Mouse (Mus musculus): ENCODE data around the gene Lat2.

Gene Lat2

DNA sequence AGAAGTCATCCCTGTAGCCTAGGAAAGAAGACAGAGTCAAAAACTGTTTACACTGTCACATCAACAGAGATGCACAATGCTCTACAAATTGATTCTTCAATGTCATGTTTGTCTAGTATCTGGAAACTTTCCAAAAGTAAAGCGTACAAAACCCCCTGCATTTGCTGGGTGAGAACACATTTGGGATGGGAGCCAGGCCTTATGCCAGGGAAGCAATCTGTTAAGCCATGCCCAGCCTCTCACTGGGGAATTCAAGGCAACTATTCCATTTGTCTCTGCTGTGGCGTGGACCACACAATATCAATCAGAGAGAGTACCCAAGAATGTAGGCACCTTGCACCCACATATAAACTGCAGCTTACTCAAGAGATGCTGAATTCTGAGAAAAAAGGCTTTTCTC, 7.2 kb upstream of the Lat2 start:
- ChIA-PET CTCF (interaction anchor here in 2 of 4 experiments (0.6 to 1.2 kb wide), 2 partner anchors 14 to 40 kb away, joined by 4 to 10 read pairs; no protein-coding TSS in a partner anchor), POLR2A (interaction anchor here in 2 of 4 experiments (0.7 to 11.7 kb wide), 5 partner anchors 8 to 253 kb away, joined by 3 to 174 read pairs (median 5); no protein-coding TSS in a partner anchor)

DNA sequence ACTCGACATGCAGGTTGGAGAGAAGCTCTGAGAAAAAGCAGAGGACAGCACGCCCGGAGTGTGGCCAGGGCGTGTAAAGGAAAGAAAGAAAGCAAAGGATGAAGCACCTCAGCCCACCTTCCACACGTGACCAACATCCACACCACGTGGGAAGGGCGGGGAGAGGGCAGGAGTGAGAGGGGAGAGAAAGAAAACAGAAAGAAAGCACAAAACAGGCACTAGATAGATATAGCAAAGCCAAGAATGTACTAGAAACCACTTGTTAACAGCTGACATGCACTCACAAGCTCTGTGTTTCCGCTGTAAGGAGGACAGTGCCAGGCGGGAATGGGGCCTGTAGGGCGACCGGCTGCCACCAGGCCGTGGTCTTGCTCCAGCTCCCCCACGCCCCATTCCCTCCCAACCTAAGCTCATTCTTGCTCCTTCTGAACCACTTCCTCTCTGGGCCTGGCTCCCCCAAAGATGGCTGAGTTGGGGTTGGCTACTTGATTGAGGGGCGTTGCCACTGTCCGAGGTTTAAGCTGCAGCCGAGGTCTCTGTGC, 6.3 kb upstream of the Lat2 start:
- CTCF ChIA-PET: interaction anchor here in 3 of 4 experiments (0.5 to 1.9 kb wide), 15 partner anchors 10 to 556 kb away, joined by 3 to 6 read pairs (median 3); partner anchors contain the start of gene Vps37d (in 1 of the 3)
- POLR2A ChIA-PET: interaction anchor here (0.6 to 11.7 kb wide), 24 partner anchors 9 to 444 kb away, joined by 3 to 174 read pairs (median 4); partner anchors contain the start of genes Eif4h (in 2 of the 4) and Limk1 (in 1 of the 4)

DNA sequence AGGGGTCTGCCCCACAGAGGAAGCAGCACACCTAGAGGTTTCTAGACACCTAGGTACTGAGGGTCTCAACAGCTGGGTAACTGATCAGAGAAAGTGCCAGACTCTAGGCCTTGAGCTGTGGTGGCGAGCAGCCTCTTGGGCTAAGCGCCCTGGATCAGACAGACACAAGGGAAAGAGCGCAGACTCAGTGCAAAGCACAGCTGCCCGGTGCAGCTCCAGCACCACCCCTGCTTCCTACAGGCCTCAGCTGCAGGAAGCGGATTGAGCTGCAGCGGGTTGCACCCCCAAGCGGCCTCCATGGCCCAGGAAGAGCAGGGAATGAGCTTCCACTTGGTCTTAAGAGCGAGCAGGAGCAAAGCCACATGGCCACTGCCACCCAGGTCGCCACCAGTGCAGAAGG, 5.6 kb upstream of the Lat2 start:
- ChIA-PET POLR2A (interaction anchor here in 3 of 4 experiments (0.7 to 11.7 kb wide), 25 partner anchors 9 to 247 kb away, joined by 3 to 174 read pairs (median 4); partner anchors contain the start of genes Eif4h (in 2 of the 3) and Limk1 (in 1 of the 3)), CTCF (interaction anchor here in 3 of 4 experiments (0.6 to 1.9 kb wide), 10 partner anchors 11 to 556 kb away, joined by 3 to 6 read pairs (median 4); partner anchors contain the start of gene Vps37d (in 1 of the 3))

DNA sequence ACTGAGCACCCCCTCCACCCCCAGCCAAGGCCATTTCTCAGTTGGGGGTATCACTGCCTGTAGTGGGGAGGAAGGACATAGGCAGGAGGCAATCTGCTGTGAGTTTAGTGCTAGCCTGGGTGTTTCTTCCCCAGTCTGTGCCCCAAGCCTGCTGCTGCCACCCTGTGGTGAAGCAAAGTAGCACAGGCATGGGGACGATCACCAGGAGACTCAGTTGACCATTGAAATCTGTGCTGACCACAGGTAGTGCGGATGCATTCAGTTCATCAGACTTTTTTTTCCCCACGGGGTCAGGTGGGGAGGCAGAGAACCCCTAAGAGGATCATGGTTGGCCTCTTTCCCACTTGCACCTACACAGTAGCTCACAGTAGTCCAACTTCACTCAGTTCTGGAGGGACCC, 2.2 kb upstream of the Lat2 start:
- POLR2A ChIA-PET: interaction anchor here (0.6 to 11.7 kb wide), 19 partner anchors 9 to 528 kb away, joined by 3 to 174 read pairs (median 4); partner anchors contain the start of genes Eif4h (in 1 of the 4), Limk1 (in 1 of the 4) and Syna (in 1 of the 4)
- CTCF ChIA-PET: interaction anchor here (0.6 to 3.5 kb wide), 36 partner anchors 8 to 1238 kb away, joined by 3 to 16 read pairs (median 4); no protein-coding TSS in a partner anchor

DNA sequence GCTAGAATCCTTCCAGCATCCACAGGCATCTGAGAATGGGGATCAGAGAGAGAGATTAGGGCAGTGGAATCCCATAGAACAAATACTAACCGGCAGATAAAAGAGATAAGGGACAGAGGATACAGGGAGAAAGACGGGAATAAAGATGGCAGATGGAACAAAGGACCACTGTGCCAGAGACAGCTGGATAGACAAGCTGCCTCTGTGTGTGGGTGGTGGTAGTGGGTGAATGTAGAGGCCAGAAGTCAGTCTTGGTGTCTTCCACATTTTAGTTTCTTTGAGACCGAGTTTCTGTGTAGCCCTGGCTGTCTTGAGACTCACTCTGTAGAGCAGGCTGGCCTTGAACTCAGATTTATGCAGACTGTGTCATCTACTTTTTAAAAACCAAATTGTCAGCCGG, 955 bp upstream of the Lat2 start:
- ChIA-PET POLR2A (interaction anchor here in 2 of 4 experiments (0.7 to 11.7 kb wide), 11 partner anchors 8 to 362 kb away, joined by 3 to 174 read pairs (median 4); partner anchors contain the start of genes Eif4h (in 1 of the 2) and Limk1 (in 1 of the 2)), CTCF (interaction anchor here in 2 of 4 experiments (0.9 to 3.5 kb wide), 6 partner anchors 10 to 127 kb away, joined by 3 to 16 read pairs (median 4); no protein-coding TSS in a partner anchor)

DNA sequence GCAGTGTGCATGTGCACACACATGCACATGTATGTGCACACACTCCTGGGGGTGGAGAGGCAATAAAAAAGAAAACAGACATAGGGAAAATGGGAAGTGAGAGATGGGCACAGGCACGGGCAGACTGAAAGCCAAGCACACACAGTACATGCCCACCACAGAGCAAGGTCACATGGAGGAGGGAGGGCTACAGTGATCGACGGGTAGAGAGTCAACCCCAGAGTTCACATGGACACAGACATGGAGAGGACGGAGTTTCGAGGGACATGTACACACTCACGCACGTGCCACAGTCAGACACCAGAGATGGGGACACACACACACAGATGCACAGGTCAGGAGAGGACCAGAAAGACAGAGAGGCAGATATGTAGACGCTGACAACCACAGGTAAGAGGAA, 555 bp upstream of the Lat2 start:
- CTCF ChIA-PET: interaction anchor here in 2 of 4 experiments (0.6 to 3.5 kb wide), 6 partner anchors 32 to 126 kb away, joined by 3 to 16 read pairs (median 4); no protein-coding TSS in a partner anchor
- POLR2A ChIA-PET: interaction anchor here in 2 of 4 experiments (0.7 to 11.7 kb wide), 7 partner anchors 8 to 327 kb away, joined by 3 to 174 read pairs (median 4); partner anchors contain the start of gene Eif4h (in 1 of the 2)

DNA sequence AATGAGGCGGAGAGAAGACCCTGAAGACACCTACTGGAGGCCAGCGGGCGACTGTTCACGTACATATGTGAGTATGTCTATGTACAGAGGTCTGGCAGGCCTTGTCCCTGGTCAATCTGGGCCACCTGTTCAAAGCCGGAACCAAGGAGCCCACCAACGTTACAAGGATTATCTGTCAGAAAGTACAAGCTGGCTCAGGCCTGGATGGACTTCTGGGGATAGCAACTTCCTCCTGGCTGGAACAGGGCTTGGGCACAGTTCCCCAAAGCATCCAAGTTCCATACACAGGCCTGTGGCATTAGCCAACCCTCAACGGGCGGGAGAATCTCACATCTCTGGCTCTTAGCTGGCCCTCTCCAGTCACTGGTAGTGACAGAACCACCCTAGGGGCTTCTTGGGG, 529 bp downstream of the Lat2 start:
- ChIA-PET CTCF (interaction anchor here in 2 of 4 experiments (0.6 to 1.5 kb wide), 5 partner anchors 9 to 125 kb away, joined by 3 to 5 read pairs (median 4); no protein-coding TSS in a partner anchor), POLR2A (interaction anchor here in 2 of 4 experiments (0.5 to 11.7 kb wide), 7 partner anchors 9 to 331 kb away, joined by 3 to 174 read pairs (median 3); no protein-coding TSS in a partner anchor)

DNA sequence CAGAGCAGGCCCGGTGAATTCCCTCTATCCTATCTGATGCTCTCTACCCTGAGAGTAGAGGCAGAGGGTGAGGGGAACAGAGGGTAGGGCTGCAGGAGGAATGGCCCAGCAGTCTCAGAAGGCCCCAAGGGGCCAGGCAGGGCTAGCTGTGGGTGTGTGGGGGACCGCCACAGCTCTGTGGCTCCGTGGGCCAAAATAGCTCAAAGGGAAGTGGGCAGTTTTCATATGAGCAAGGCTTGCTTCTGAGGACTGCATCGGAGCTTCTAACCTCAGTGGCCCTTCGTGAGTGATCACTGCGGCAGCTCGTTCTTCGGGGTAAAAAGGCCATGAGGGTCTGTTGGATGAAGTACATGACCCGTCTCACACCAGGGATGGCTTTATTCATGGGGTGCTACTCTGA, 1.1 kb downstream of the Lat2 start:
- POLR2A ChIA-PET: interaction anchor here in 2 of 4 experiments (0.5 to 11.7 kb wide), 7 partner anchors 9 to 386 kb away, joined by 3 to 174 read pairs (median 3); no protein-coding TSS in a partner anchor
- CTCF ChIA-PET: interaction anchor here in 1 of 4 experiments (0.8 to 1.5 kb wide), 2 partner anchors 10 to 124 kb away, joined by 3 to 4 read pairs; no protein-coding TSS in a partner anchor

DNA sequence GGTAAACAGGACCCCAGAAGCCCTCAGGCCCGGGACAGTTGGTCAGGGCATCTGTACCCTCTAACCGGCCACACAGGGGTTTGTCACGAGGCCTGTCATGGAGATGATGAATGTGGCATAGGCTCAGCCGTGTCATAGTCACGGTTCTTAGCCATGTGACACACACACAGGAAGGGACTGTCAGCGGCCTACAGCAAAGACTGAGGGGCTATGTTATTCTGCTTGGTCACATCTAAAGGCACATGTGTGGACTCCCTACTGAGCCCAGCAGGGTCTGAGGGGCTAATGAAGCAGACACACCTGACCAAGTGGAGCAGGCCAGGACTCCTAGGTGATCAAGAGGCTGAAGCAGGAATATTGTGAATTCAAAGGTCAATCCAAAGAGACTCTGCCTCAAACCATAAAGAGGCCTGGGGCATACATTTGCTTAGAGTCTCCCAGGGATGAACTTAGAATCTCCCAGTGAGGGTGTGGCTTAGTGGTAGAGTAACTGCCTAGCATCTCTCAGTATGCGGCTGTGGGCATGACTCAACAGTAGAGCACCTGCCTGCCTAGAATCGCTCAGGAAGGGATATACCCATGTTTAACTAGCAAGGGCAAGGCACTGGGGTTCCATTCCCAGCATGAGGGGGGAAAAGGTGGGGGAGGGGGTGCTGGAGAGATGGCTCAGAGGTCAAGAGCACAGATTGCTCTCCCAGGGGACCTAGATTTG, 2.9 kb downstream of the Lat2 start:
- CTCF ChIA-PET: no interaction called here

DNA sequence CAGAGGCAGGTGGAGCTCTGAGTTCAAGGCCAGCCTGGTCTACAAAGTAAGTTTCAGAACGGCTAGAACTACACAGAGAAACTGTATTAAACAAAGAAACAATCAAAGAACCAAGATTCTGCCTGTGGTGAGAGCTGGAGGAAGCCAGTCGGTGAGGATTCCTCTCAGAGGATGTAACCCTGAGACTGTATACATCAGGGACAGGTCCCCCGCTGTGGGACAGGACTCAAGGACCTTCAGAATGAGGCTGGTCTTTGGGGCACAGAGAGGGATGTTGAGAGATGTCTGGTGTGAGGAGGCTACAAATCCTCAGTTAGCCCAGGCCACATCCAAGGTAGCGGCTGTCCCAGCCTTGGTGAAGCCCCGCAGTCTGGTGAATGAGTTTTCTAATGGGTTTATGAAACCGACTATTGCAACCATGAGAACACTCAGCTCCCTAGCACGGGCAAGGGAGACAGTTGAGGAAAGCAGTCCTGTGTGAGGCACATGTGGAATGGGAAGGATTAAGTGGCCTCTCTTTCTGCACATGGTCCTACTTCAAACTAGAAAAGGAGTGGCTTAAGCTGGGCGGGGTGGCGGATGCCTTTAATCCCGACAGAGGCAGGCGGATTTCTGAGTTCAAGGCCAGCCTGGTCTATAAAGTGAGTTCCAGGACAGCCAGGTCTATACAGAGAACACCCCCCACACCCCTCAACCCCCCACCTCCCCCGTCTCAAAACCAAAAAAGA, 4.7 kb downstream of the Lat2 start:
- POLR2A ChIA-PET: interaction anchor here (0.6 to 2.5 kb wide), 7 partner anchors 17 to 225 kb away, joined by 3 to 7 read pairs (median 3); partner anchors contain the start of gene Limk1 (in 1 of the 4)

More for the DNA sequence above, 2.9 kb downstream of the Lat2 start:
- POLR2A ChIA-PET: no interaction called here

DNA sequence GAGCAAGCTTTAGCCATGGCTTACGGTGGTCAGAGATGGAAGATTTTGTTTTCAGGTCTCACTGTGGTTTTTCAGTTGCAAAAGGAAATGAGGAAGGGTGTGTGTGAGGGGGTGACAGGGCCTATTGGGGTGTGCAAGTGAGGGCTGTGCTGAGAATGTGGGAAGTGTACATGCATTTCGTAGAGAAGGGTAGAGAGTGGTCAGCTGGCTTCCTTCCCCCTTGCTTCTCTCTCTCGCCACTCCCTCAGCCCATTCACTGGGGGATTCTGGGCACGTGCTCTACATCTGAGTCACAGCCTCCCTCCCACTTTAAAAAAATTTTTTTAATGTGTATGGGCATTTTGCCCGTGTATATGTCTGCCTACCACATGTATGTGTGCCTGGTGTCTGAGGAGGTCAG, 7.7 kb downstream of the Lat2 start:
- ChIA-PET POLR2A (interaction anchor here in 2 of 4 experiments (1.0 to 2.3 kb wide), 10 partner anchors 9 to 65 kb away, joined by 3 to 8 read pairs (median 5); no protein-coding TSS in a partner anchor), CTCF (interaction anchor here in 2 of 4 experiments (0.7 to 3.2 kb wide), 10 partner anchors 10 to 233 kb away, joined by 3 to 16 read pairs (median 4); no protein-coding TSS in a partner anchor)

More for the DNA sequence above, 4.7 kb downstream of the Lat2 start:
- CTCF ChIA-PET: interaction anchor here in 3 of 4 experiments (0.7 to 1.2 kb wide), 5 partner anchors 15 to 119 kb away, joined by 3 to 4 read pairs (median 4); no protein-coding TSS in a partner anchor

DNA sequence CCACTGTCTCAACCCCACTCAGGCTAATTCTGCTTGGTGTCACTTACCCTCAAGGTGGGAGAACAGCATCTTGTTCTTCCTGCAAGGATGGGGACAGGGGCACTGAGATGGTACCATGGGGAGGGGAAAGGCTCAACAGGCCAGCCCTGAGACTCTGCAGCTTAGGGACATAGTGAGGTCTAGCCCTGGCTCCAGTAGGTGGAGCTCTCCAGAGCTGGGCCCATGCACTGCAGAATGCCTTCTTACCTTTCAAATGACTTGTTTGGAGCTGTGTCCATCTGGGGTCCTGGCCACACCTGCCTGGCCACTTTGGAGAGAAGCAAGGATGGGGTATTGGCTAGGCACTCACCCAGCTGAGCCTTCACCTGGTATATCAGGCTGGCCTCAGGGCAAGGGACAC, 8.5 kb downstream of the Lat2 start:
- CTCF ChIA-PET: interaction anchor here (0.5 to 3.2 kb wide), 27 partner anchors 9 to 232 kb away, joined by 3 to 19 read pairs (median 4); no protein-coding TSS in a partner anchor
- POLR2A ChIA-PET: interaction anchor here in 2 of 4 experiments (0.5 to 1.7 kb wide), 11 partner anchors 9 to 380 kb away, joined by 3 to 7 read pairs (median 4); partner anchors contain the start of gene Cldn3 (in 1 of the 2)

DNA sequence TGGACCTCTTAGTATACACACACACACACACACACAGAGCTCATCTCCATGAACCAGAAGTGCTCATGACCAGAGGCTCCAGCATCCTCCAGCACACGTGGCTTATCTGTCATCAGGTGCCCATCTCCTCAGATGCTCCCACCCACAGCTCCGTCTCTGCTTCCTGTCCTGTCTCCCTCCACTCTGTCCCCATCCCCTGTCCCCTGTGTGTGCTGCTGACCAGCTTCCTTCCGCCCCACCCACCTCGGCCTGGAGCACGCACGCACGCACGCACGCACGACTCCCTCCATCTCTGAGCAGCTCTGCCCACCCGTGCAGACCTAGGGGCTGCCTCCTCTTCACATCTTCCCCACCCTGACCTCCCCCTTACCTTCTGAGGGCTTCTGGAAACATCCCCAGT, 10.4 kb downstream of the Lat2 start:
- ChIA-PET POLR2A (interaction anchor here in 3 of 4 experiments (0.6 to 1.8 kb wide), 9 partner anchors 9 to 97 kb away, joined by 3 to 4 read pairs (median 3); partner anchors contain the start of gene Lat2 (in 1 of the 3)), CTCF (interaction anchor here in 3 of 4 experiments (0.5 to 1.8 kb wide), 7 partner anchors 9 to 599 kb away, joined by 3 to 8 read pairs (median 3); no protein-coding TSS in a partner anchor)

DNA sequence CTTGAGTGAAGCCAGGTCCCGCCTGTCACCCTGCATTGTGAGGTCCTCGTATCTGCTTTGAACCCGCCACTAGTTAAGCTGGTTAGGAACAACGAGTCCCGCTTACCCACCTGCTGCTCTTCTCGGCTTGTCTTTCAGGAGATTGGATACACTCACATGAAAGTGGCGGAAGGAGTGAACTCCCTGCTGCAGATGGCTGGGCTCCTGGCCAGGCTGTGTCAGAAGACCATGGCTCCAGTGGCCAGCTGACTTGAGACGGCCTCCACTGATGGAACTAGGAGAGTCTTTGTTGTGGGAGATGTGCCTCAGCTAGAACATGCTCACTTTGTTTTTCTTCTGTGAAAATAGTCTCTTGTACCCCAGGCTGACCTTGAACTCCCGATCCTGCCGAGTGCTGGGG, 17.1 kb downstream of the Lat2 start:
- ChIA-PET CTCF (interaction anchor here (0.6 to 2.4 kb wide), 12 partner anchors 8 to 276 kb away, joined by 3 to 7 read pairs (median 4); no protein-coding TSS in a partner anchor), POLR2A (interaction anchor here in 2 of 4 experiments (0.6 to 2.0 kb wide), 11 partner anchors 9 to 78 kb away, joined by 3 to 7 read pairs (median 3); no protein-coding TSS in a partner anchor)

DNA sequence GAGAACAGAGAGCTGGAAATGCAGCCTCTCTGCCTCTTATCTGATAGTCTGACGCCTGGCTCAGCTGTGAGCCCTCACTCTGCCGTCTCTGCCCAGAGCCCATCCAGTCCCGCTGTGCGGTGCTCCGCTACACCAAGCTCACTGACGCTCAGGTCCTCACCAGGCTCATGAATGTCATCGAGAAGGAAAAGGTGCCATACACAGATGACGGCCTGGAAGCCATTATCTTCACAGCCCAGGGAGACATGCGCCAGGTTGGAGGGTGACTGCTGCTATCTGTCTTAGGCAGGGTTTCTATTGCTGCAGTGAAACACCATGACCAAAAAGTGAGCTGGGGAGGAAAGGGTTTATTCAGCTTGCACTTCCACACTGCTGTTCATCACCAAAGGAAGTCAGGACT, 21.7 kb downstream of the Lat2 start:
- POLR2A ChIA-PET: interaction anchor here in 3 of 4 experiments (0.6 to 1.5 kb wide), 5 partner anchors 10 to 66 kb away, joined by 3 to 8 read pairs (median 4); no protein-coding TSS in a partner anchor
- CTCF ChIA-PET: interaction anchor here in 3 of 4 experiments (0.7 to 1.3 kb wide), 4 partner anchors 11 to 101 kb away, joined by 3 to 5 read pairs (median 4); partner anchors contain the start of gene Limk1 (in 1 of the 3)

DNA sequence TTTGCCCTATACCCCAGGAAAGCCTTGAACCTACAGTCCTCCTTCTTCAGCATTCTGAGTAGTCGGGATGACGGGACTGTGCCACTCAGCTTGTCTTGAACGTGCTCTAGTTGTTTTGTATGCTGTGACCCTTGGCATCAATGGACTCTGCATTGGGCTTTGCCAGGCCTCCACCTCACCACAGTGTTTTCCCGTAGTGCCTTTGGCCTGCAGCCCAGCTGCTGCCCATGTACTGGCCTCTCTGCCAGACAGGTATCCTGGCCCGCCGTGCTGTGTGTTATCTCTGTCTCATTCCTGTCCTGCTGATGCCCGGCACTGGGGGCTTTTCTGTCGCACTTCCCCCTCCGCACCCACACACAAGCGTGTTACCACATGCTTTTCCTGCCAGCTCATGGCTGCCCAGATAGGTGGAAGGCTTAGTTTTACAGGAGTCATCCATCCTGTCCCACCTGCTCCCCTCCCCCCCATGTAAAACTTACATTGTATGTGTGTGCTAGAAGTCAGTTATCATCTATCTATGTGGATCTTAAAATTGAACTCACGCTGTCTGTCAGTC, 22.7 kb downstream of the Lat2 start:
- CTCF ChIA-PET: no interaction called here
- POLR2A ChIA-PET: interaction anchor here in 2 of 4 experiments (0.6 to 1.5 kb wide), 4 partner anchors 9 to 29 kb away, joined by 3 to 4 read pairs (median 4); no protein-coding TSS in a partner anchor

Data from embryonic stem cell, embryonic (primary cell).